Mouse (Mus musculus) liver, postnatal 0 days (tissue): ENCODE results near the gene Ppp4c.

Source experiments
- CTCF ChIP-seq: sonication (generic); IDR thresholded peaks from 2 replicates; pipeline ENCODE4 v1.5.1; 2016; ENCODE audit warnings: antibody characterized with exemption, low read depth
- EP300 ChIP-seq: IDR thresholded peaks from 2 replicates; pipeline ENCODE4 v1.6.1; 2016; ENCODE audit warnings: antibody characterized with exemption, low read depth, mild to moderate bottlenecking

- TF ChIP-seq CTCF: no peak
- TF ChIP-seq EP300: no peak
These were observed 3.2 kb downstream of the Ppp4c start for GRCm38 (mm10) chr7:126789141-126789540.
